9 mouse cellular contexts compared by ENCODE assay signal in the genomic region with DNA sequence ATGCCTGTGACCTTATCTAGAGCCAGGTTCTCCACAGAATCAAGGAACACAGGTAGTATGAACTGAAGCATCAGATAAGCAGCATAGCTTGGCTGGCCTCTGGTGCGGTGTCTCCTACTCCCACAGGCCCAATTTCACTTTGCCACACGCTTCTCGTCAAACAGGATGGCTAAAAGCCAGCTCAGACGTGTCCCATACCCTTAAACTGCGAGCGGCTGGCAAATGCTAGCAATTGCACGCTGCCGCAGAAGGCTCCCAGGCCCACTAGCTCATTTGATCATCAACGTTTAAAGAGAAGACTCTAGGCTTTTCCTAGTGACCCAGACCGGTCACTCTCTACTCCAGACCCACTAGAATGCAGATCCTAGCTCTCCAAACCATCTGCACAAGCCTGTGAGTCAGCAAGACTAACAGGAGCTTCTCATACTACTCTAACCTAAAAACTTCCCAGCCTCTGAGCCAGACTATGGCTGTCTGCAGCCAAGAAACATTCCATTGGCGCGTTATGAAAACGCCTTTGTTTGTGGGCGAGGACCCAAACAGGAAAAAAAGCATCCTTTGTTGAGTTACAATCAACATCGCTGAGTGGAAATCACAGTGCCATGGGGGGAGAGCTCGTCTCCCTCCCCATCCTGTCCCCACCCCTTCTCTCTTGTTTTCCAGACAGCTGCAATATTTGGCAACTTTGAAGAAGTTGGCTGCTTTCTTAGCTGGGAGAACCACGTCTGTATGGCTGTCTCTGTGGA. TPM values are rescaled to one million over a fixed set of nuclear protein-coding genes. Genes with fewer than 3 reads are reported as not detected.
DNase-seq lines count a peak whose midpoint lies in the region; ATAC-seq and TF ChIP-seq lines count a peak whose summit lies in the region.
"Had no signal": no experiment of that assay in that cellular context is flagged by ENCODE, and none has a peak within 500 bp of the region (broad histone marks: within the 10 kb centered on the region; RNA-seq: fewer than 3 reads in every experiment).

No protein-coding gene starts in this region.

- TF ChIP-seq CTCF in kidney, adult 2 months (conservative IDR thresholded peaks at IDR 0.05; ENCODE audit: insufficient read depth, insufficient read length, low read depth, low read length), result no peak
- TF ChIP-seq CTCF in thymus, adult 2 months (IDR thresholded peaks at IDR 0.05; ENCODE audit: borderline replicate concordance, control insufficient read depth, extremely low read depth, insufficient read depth, low read length, poor library complexity), result no peak

- no peak for DNase-seq in forebrain, embryonic 10.5 days (ENCODE audit: extremely low spot score, low spot score)
- no peak for DNase-seq in forebrain, embryonic 11.5 days (ENCODE audit: low spot score)
- peak; percentile 11 for DNase-seq in 3T3-L1 (ENCODE audit: low read depth, low spot score)
- peak; percentile 82 for DNase-seq in gastrocnemius, adult 18-20 months (ENCODE audit: low spot score)
- peak; percentile 89 for DNase-seq in kidney, adult 2 months
- DNase-seq in lung, adult 18-20 months, result peak; percentile 71 to 83
- DNase-seq in thymus, adult 2 months, result no peak

- no peak overlapping the region for H3K4me2 ChIP-seq in forebrain, embryonic 11.5 days (ENCODE audit: low read depth, low read length, severe bottlenecking)

- H3K9me3 ChIP-seq in forebrain, embryonic 10.5 days, result no peaks in the 10 kb centered on the region
- H3K9me3 ChIP-seq in forebrain, embryonic 11.5 days (ENCODE audit: control insufficient read depth, low read length), result no peaks in the 10 kb centered on the region

- H3K27ac ChIP-seq in forebrain, embryonic 10.5 days, result peak overlapping the region; percentile 66
- H3K27ac ChIP-seq in forebrain, embryonic 11.5 days (ENCODE audit: low read depth, low read length), result no peak overlapping the region
- peak overlapping the region; percentile 86 for H3K27ac ChIP-seq in kidney, adult 2 months (ENCODE audit: insufficient read depth, low read depth, low read length)
- H3K27ac ChIP-seq in thymus, adult 2 months (ENCODE audit: control insufficient read depth, insufficient read depth, low read length), result no peak overlapping the region
- H3K27ac ChIP-seq: macrophage had no signal

- no peak for TF ChIP-seq POLR2A in kidney, adult 2 months (IDR thresholded peaks at IDR 0.05; ENCODE audit: low read depth, low read length)
- TF ChIP-seq POLR2A in thymus, adult 2 months (IDR thresholded peaks at IDR 0.05; ENCODE audit: control insufficient read depth, extremely low read depth, insufficient read depth, low read length, poor library complexity), result no peak

- H3K9ac ChIP-seq in forebrain, embryonic 11.5 days (ENCODE audit: low read length), result no peak overlapping the region

- 69% methylated on average over 17 of the region's 17 CpGs for WGBS in forebrain, embryonic 10.5 days
- WGBS in forebrain, embryonic 11.5 days, result 68% methylated on average over 17 of the region's 17 CpGs
- WGBS in kidney, adult 2 months, result 62% methylated on average over 17 of the region's 17 CpGs
- WGBS in thymus, adult 2 months, result 90% methylated on average over 17 of the region's 17 CpGs

- H3K4me1 ChIP-seq in forebrain, embryonic 10.5 days, result peaks cover 53% of the 10 kb centered on the region
- peaks cover 6% of the 10 kb centered on the region; the same call in 1 of the 2 replicates for H3K4me1 ChIP-seq in forebrain, embryonic 11.5 days (replicated peaks; ENCODE audit: control insufficient read depth, insufficient read depth, low read length)
- H3K4me1 ChIP-seq in kidney, adult 2 months (ENCODE audit: control insufficient read depth, insufficient read depth, low read length), result peaks cover 11% of the 10 kb centered on the region; the same call in 1 of the 2 replicates
- peaks cover 6% of the 10 kb centered on the region; the same call in 1 of the 2 replicates for H3K4me1 ChIP-seq in thymus, adult 2 months (replicated peaks; ENCODE audit: control insufficient read depth, insufficient read depth, low read length)

- H3K27me3 ChIP-seq in forebrain, embryonic 10.5 days (ENCODE audit: poor library complexity, severe bottlenecking), result no peaks in the 10 kb centered on the region
- no peaks in the 10 kb centered on the region for H3K27me3 ChIP-seq in forebrain, embryonic 11.5 days (ENCODE audit: control insufficient read depth, insufficient read depth, low read length)
- H3K27me3 ChIP-seq in kidney, adult 2 months (replicated peaks; ENCODE audit: control insufficient read depth, insufficient read depth, low read length), result no peaks in the 10 kb centered on the region
- H3K27me3 ChIP-seq in thymus, adult 2 months (ENCODE audit: control insufficient read depth, insufficient read depth, low read length), result no peaks in the 10 kb centered on the region

- no peak overlapping the region for H3K4me3 ChIP-seq in forebrain, embryonic 10.5 days
- H3K4me3 ChIP-seq in forebrain, embryonic 11.5 days (ENCODE audit: low read depth, low read length), result no peak overlapping the region
- no peak overlapping the region for H3K4me3 ChIP-seq in kidney, adult 2 months (ENCODE audit: insufficient read depth, low read depth, low read length)
- H3K4me3 ChIP-seq in thymus, adult 2 months (ENCODE audit: control insufficient read depth, insufficient read depth, low read length), result no peak overlapping the region

- no peaks in the 10 kb centered on the region for H3K36me3 ChIP-seq in forebrain, embryonic 10.5 days (replicated peaks)
- H3K36me3 ChIP-seq in forebrain, embryonic 11.5 days (ENCODE audit: control insufficient read depth, insufficient read depth, low read length), result no peaks in the 10 kb centered on the region
- no peaks in the 10 kb centered on the region for H3K36me3 ChIP-seq in kidney, adult 2 months (ENCODE audit: control insufficient read depth, insufficient read depth, low read length)
- H3K36me3 ChIP-seq in thymus, adult 2 months (ENCODE audit: control insufficient read depth, insufficient read depth, low read length), result no peaks in the 10 kb centered on the region

- no peak for ATAC-seq in forebrain, embryonic 11.5 days (replicated peaks; ENCODE audit: low FRiP score)
- no peak for ATAC-seq in megakaryocyte progenitor cell, adult 5-6 weeks (replicated peaks; ENCODE audit: poor library complexity)

RNA-seq across cellular contexts. Expression of a gene that starts 3.5 kb away (rescaled TPM):
- polyA plus RNA-seq in forebrain, embryonic 10.5 days (2016; fragmentation: Nextera tagmentation; extraction: Ambion mirVana), result 3.0 and 3.8 TPM in 2 replicates
- 2.5 and 3.6 TPM in 2 replicates for polyA plus RNA-seq in forebrain, embryonic 11.5 days (2014; fragmentation: Nextera tagmentation; extraction: Ambion mirVana)
- total RNA-seq in gastrocnemius, adult 18-20 months (2021), result 10 to 100 TPM; 11.6 to 12.4 TPM
- 60.9 and 74.8 TPM in 2 replicates for polyA plus RNA-seq in kidney, adult 2 months (2012; rRNA removed)
- 1.7 TPM in 1 of 2 replicates, not detected in the other for total RNA-seq in megakaryocyte progenitor cell, adult 5-6 weeks (2015)
- 0.03 TPM in 1 of 2 replicates, not detected in the other for total RNA-seq in megakaryocyte progenitor cell, adult 5-6 weeks (2017)
- 12.6 and 15.7 TPM in 2 replicates for polyA plus RNA-seq in thymus, adult 2 months (2012; rRNA removed)
- polyA plus RNA-seq: macrophage had no signal

RNA-seq across cellular contexts. Expression of a gene that starts 17.3 kb away (rescaled TPM):
- polyA plus RNA-seq in forebrain, embryonic 10.5 days (2016; fragmentation: Nextera tagmentation; extraction: Ambion mirVana), result not detected in 2 replicates
- not detected in 2 replicates for polyA plus RNA-seq in forebrain, embryonic 11.5 days (2014; fragmentation: Nextera tagmentation; extraction: Ambion mirVana)
- under 1 TPM in 1 of 2 experiments, not detected in 1; 0.18 TPM for total RNA-seq in gastrocnemius, adult 18-20 months (2021)
- not detected in 2 replicates for polyA plus RNA-seq in kidney, adult 2 months (2012; rRNA removed)
- total RNA-seq in megakaryocyte progenitor cell, adult 5-6 weeks (2015), result not detected in 2 replicates
- total RNA-seq in megakaryocyte progenitor cell, adult 5-6 weeks (2017), result not detected in 2 replicates
- not detected in 2 replicates for polyA plus RNA-seq in thymus, adult 2 months (2012; rRNA removed)
- polyA plus RNA-seq: macrophage had no signal

RNA-seq across cellular contexts. Expression of a gene that starts 22.4 kb away (rescaled TPM):
- polyA plus RNA-seq in forebrain, embryonic 10.5 days (2016; fragmentation: Nextera tagmentation; extraction: Ambion mirVana), result 228 and 249 TPM in 2 replicates
- polyA plus RNA-seq in forebrain, embryonic 11.5 days (2014; fragmentation: Nextera tagmentation; extraction: Ambion mirVana), result 251 and 275 TPM in 2 replicates
- 100 to 1,000 TPM; 481 to 494 TPM for total RNA-seq in gastrocnemius, adult 18-20 months (2021)
- 632 and 646 TPM in 2 replicates for polyA plus RNA-seq in kidney, adult 2 months (2012; rRNA removed)
- total RNA-seq in megakaryocyte progenitor cell, adult 5-6 weeks (2015), result 244 and 269 TPM in 2 replicates
- 136 and 168 TPM in 2 replicates for total RNA-seq in megakaryocyte progenitor cell, adult 5-6 weeks (2017)
- 227 and 278 TPM in 2 replicates for polyA plus RNA-seq in thymus, adult 2 months (2012; rRNA removed)

RNA-seq across cellular contexts. Expression of a gene that starts 30.4 kb away (rescaled TPM):
- not detected in 2 replicates for polyA plus RNA-seq in forebrain, embryonic 10.5 days (2016; fragmentation: Nextera tagmentation; extraction: Ambion mirVana)
- polyA plus RNA-seq in forebrain, embryonic 11.5 days (2014; fragmentation: Nextera tagmentation; extraction: Ambion mirVana), result not detected in 2 replicates
- under 1 TPM in 1 of 2 experiments, not detected in 1; 0.43 TPM for total RNA-seq in gastrocnemius, adult 18-20 months (2021)
- 0.22 and 0.33 TPM in 2 replicates for polyA plus RNA-seq in kidney, adult 2 months (2012; rRNA removed)
- total RNA-seq in megakaryocyte progenitor cell, adult 5-6 weeks (2015), result not detected in 2 replicates
- not detected in 2 replicates for total RNA-seq in megakaryocyte progenitor cell, adult 5-6 weeks (2017)
- polyA plus RNA-seq in thymus, adult 2 months (2012; rRNA removed), result 0.28 and 2.5 TPM in 2 replicates
- polyA plus RNA-seq: macrophage had no signal

RNA-seq across cellular contexts. Expression of a gene that starts 37.8 kb away (rescaled TPM):
- 218 and 236 TPM in 2 replicates for polyA plus RNA-seq in forebrain, embryonic 10.5 days (2016; fragmentation: Nextera tagmentation; extraction: Ambion mirVana)
- 236 and 244 TPM in 2 replicates for polyA plus RNA-seq in forebrain, embryonic 11.5 days (2014; fragmentation: Nextera tagmentation; extraction: Ambion mirVana)
- total RNA-seq in gastrocnemius, adult 18-20 months (2021), result 100 to 1,000 TPM; 123 to 154 TPM
- 316 and 376 TPM in 2 replicates for polyA plus RNA-seq in kidney, adult 2 months (2012; rRNA removed)
- total RNA-seq in megakaryocyte progenitor cell, adult 5-6 weeks (2015), result 155 and 168 TPM in 2 replicates
- 94.0 and 121 TPM in 2 replicates for total RNA-seq in megakaryocyte progenitor cell, adult 5-6 weeks (2017)
- 218 and 230 TPM in 2 replicates for polyA plus RNA-seq in thymus, adult 2 months (2012; rRNA removed)

Comparison
In these comparisons a context has a peak if more than half of its experiments do, and no peak if none do; other contexts are left out.
1. H3K27ac ChIP-seq: peak in forebrain, embryonic 10.5 days (single experiment) and kidney, adult 2 months (single experiment); none in forebrain, embryonic 11.5 days (single experiment) and thymus, adult 2 months (single experiment).
2. DNase-seq: peak in 3T3-L1 (single experiment), gastrocnemius, adult 18-20 months (single experiment), kidney, adult 2 months (single experiment) and lung, adult 18-20 months (2 of 2); none in forebrain, embryonic 10.5 days (single experiment), forebrain, embryonic 11.5 days (single experiment) and thymus, adult 2 months (single experiment).